Mouse (Mus musculus) bone marrow macrophage, adult 2 months (primary cell): Measurements from ENCODE around the gene Rpl36a. TPM values are rescaled to one million over a fixed set of nuclear protein-coding genes. Genes with fewer than 3 reads are reported as not detected.

Experiments used
- H3K27ac ChIP-seq: 2 replicates; pipeline ENCODE4 v1.5.1; 2012; ENCODE audit warnings: low read depth, low read length; ENCODE audit not compliant: insufficient read depth
- H3K4me1 ChIP-seq: 2 replicates; pipeline ENCODE4 v1.6.1; 2012; ENCODE audit warnings: low read length; ENCODE audit not compliant: control insufficient read depth, insufficient read depth
- H3K4me3 ChIP-seq: 2 replicates; pipeline ENCODE4 v1.5.1; 2012; ENCODE audit warnings: mild to moderate bottlenecking, low read length, moderate library complexity; ENCODE audit not compliant: insufficient read depth
- CTCF ChIP-seq: IDR thresholded peaks from 2 replicates; pipeline ENCODE4 v1.5.1; 2012; ENCODE audit warnings: low read depth, mild to moderate bottlenecking, low read length, moderate library complexity
- POLR2A ChIP-seq: IDR thresholded peaks from 2 replicates; pipeline ENCODE4 v1.6.1; 2012; ENCODE audit warnings: mild to moderate bottlenecking, low read depth, low read length, borderline replicate concordance
- polyA plus RNA-seq: library from polyadenylated mRNA; stranded (reverse); fragments of >200 nt; gene quantifications from 2 replicates; pipeline ENCODE4 v1.2.4, GENCODE M21; 2012; ENCODE audit not compliant: missing spikeins, insufficient read depth, insufficient read length

The Rpl36a gene
- polyA plus RNA-seq, 1 experiment, result 520 TPM

GRCm38 (mm10) chrX:134564326-134564725, 21.1 kb upstream of the Rpl36a start:
- H3K4me3 ChIP-seq, result no peak overlapping the region
- H3K27ac ChIP-seq, result no peak overlapping the region
- peaks cover 9% of the 10 kb centered on the region for H3K4me1 ChIP-seq
- no peak for TF ChIP-seq POLR2A
- no peak for TF ChIP-seq CTCF

GRCm38 (mm10) chrX:134566536-134567222, 18.8 kb upstream of the Rpl36a start:
- no peak for TF ChIP-seq POLR2A
- TF ChIP-seq CTCF, result no peak
- Histone ChIP-seq H3K27ac (no peak overlapping the region), H3K4me3 (no peak overlapping the region), H3K4me1 (peaks cover 9% of the 10 kb centered on the region)

- Histone ChIP-seq H3K4me3 (no peak overlapping the region), H3K27ac (no peak overlapping the region), H3K4me1 (peaks cover 8% of the 10 kb centered on the region; the same call in 1 of the 2 replicates)
- TF ChIP-seq CTCF (no peak), POLR2A (no peak)
Measured at GRCm38 (mm10) chrX:134577896-134578295, 7.6 kb upstream of the Rpl36a start.

- Histone ChIP-seq H3K4me3 (peak overlapping the region; percentile 75), H3K4me1 (peaks cover 15% of the 10 kb centered on the region), H3K27ac (no peak overlapping the region)
- TF ChIP-seq POLR2A (no peak), CTCF (no peak)
Measured at GRCm38 (mm10) chrX:134580528-134581305, 4.7 kb upstream of the Rpl36a start.

GRCm38 (mm10) chrX:134582270-134582669, 3.2 kb upstream of the Rpl36a start:
- H3K27ac ChIP-seq, result peak overlapping the region; percentile 91
- H3K4me3 ChIP-seq, result peak overlapping the region; percentile 75
- peaks cover 15% of the 10 kb centered on the region for H3K4me1 ChIP-seq
- TF ChIP-seq CTCF, result no peak
- no peak for TF ChIP-seq POLR2A

GRCm38 (mm10) chrX:134582888-134583669, 2.4 kb upstream of the Rpl36a start, which contains the start of gene Btk:
Btk (minus strand) TSS chrX:134583570.
- Histone ChIP-seq H3K4me3 (peak within 1 kb of the TSS; percentile 75), H3K4me1 (peaks cover 15% of the 10 kb centered on the region), H3K27ac (peak within 1 kb of the TSS; percentile 91)
- no peak for TF ChIP-seq POLR2A
- TF ChIP-seq CTCF, result no peak

GRCm38 (mm10) chrX:134586447-134586846, 993 bp downstream of the Rpl36a start:
- Histone ChIP-seq H3K4me1 (peaks cover 6% of the 10 kb centered on the region), H3K4me3 (peak overlapping the region; percentile 98), H3K27ac (peak overlapping the region; percentile 21)
- TF ChIP-seq POLR2A (no peak), CTCF (no peak)

- TF ChIP-seq CTCF, result no peak
- no peak for TF ChIP-seq POLR2A
- peaks cover 6% of the 10 kb centered on the region for H3K4me1 ChIP-seq
- H3K4me3 ChIP-seq, result no peak overlapping the region
- no peak overlapping the region for H3K27ac ChIP-seq
Measured at GRCm38 (mm10) chrX:134588261-134588660, 2.8 kb downstream of the Rpl36a start.

GRCm38 (mm10) chrX:134588997-134589396, 3.5 kb downstream of the Rpl36a start:
- TF ChIP-seq POLR2A, result no peak
- peaks cover 6% of the 10 kb centered on the region for H3K4me1 ChIP-seq
- no peak overlapping the region for H3K27ac ChIP-seq
- no peak overlapping the region for H3K4me3 ChIP-seq

GRCm38 (mm10) chrX:134589836-134590235, 4.4 kb downstream of the Rpl36a start:
- peaks cover under 1% of the 10 kb centered on the region for H3K4me1 ChIP-seq
- no peak overlapping the region for H3K4me3 ChIP-seq
- no peak overlapping the region for H3K27ac ChIP-seq
- TF ChIP-seq POLR2A (no peak), CTCF (no peak)
